Mouse (Mus musculus) ES-Bruce4 (cell line): ENCODE data around the gene Atxn7l2.

Experiments
- CTCF ChIP-seq: IDR thresholded peaks from one replicate; pipeline ENCODE4 v1.8.1; 2011; ENCODE audit warnings: low read depth, low read length
- EP300 ChIP-seq: IDR thresholded peaks from 2 replicates; pipeline ENCODE4 v1.6.1; 2011; ENCODE audit warnings: low read depth, low read length; ENCODE audit not compliant: insufficient read depth
- POLR2A ChIP-seq: IDR thresholded peaks from one replicate; pipeline ENCODE4 v1.8.1; 2011; ENCODE audit warnings: low read length; ENCODE audit not compliant: insufficient read depth

- TF ChIP-seq CTCF (no peak), POLR2A (no peak), EP300 (no peak)
These were observed 46.6 kb downstream of the Atxn7l2 start for GRCm38 (mm10) chr3:108164091-108164490.
